Mouse (Mus musculus) CD4-positive, CD25-positive, alpha-beta regulatory T cell, adult 2 months (primary cell): ENCODE measurements around the gene Bag1.
"Not testable (repeated sequence)": the region's sequence is repeated elsewhere in the genome, so short reads cannot be mapped to it uniquely, and the experiment has no call there.

Source experiments
- DNase-seq: peaks from one replicate; pipeline ENCODE4 v3.0.0-alpha.2; 2012; ENCODE audit warnings: low read depth, low spot score

The Bag1 gene

DNA sequence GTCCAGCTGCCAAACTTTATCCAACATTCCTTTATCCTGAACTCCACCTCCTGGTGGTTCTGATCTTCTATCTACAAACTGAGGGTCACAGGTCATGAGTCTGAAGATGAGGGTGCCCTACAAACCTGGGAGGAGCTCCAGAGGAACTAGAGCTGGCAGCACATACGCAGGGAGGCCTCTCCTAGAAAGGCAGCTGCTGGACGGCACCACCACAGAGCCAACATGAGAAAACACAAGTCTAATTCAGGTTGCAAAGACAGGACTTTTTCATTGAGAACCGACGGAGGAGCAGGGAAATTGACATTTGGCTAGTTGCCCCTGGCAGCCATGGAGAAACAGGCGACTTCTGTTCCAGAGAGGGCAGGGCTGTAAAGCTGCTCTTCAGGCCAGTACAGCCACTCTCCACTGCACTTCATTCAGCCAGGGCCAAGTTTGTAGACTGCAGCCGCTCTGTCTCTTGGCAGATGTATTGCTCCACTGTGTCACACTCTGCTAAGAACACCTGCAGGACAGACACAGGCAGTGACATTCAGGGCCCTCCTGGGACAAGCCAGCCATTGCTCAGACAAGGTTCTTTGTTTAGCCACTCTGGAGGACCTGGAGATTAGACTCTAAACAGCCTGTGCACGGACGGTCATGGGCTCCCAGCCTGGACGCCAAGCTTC is 11.8 kb downstream of the Bag1 start:
- no peak for DNase-seq

DNA sequence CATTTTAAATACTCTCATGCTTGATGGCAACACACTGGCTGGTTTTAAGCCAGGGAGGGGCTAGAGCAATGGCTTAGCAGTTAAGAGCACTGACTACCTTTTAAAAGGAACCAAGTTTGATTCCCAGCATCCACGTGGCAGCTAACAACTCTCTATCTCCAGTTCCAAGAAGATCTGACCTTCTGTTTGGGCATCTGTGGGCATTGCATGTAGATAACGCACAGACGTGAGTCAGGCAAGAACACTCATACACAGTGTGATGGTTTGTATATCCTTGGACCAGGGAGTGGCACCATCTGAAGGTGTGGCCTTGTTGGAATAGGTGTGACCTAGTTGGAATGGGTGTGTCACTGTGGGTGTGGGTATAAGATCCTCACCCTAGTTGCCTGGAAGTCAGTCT is 13.7 kb downstream of the Bag1 start:
- DNase-seq = not testable (repeated sequence)

DNA sequence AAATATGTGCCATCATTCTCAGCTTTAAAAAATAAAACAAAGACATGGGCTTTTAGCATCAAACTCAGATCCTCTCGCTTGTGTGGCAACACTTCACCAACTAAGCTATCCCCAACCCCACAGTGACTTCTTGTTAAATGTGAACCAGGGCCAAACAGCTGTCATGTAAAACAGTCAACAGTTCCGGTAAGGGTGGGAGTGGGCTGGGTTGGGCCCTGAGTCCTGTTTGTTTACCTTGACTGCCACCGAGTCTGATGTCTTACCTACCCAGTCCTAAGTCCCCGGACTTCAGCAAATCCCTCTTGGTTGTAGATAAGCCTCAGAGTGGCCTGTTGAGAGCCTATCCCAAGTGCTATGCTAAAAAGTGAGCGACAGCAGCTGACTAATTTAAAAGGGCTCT is 14.4 kb downstream of the Bag1 start:
- no peak for DNase-seq

GRCm38 (mm10) chr4:40929046-40929445 is 19.0 kb downstream of the Bag1 start:
- no peak for DNase-seq

DNA sequence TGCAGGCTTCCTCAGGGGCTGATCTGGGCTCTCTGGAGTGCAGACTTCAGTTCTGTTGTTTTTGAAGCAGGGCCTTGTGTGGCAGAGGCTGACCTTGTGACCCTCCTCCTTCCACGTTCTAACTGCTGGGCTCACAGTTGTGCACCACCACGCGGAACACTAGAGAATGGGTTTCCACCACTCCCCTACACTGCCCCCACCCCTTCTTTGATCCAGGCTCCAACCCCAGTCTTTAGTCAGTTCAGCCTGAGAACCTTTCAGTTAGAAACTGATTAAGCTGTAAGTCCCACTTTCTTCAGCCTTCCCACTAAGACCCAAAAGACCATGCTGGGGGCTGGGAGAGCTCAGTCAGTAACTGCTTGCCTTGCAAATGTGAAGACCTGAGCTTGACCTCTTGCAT is 22.5 kb downstream of the Bag1 start:
- no peak for DNase-seq

- DNase-seq = no peak
Measured at GRCm38 (mm10) chr4:40923087-40923651, 24.9 kb downstream of the Bag1 start.

DNA sequence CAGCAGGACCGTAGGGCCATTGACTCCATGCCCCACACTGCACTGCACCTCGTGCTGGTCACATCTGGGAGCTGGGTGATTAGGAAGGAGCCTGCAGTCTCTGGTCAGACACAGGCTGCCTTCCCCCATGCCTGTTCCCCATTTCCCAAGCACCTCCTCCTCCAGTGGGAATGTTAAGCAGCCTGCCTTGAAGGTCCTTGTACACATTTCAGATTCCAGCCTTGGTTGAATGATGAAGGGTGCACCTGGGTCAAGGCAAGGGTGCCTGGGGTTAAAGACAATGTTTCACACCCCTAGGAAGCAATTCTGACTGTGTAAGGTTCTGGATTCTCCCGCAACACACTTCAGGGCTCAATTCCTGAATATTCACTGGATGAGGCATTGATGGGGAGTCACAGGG is 26.8 kb downstream of the Bag1 start:
- no peak for DNase-seq

DNA sequence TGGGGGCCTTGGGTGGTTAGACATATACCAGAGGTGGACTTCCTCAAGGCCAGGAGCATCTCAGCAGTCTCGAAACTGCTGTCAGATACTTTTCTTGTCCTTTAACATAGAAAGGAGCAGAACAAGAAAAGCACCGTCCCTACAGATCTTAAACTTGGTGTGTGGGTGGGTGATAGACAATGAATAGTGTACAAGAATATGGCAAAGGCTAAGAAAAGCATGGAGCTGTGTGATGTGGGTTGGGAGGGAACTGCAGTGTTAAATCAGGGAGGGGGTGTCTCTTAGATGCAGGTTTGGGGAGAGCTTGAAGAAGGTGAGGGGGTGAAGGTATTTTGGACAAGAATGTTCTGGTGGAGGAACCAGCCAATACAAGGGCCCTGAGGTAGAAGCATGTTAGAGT is 27.5 kb downstream of the Bag1 start:
- no peak for DNase-seq

- no peak for DNase-seq
Measured at GRCm38 (mm10) chr4:40919785-40920184, 28.3 kb downstream of the Bag1 start, which contains the start of gene Spink4. Gene Spink4, plus strand, starts transcription at chr4:40920052.

GRCm38 (mm10) chr4:40916592-40917155 is 31.4 kb downstream of the Bag1 start:
- no peak for DNase-seq

DNA sequence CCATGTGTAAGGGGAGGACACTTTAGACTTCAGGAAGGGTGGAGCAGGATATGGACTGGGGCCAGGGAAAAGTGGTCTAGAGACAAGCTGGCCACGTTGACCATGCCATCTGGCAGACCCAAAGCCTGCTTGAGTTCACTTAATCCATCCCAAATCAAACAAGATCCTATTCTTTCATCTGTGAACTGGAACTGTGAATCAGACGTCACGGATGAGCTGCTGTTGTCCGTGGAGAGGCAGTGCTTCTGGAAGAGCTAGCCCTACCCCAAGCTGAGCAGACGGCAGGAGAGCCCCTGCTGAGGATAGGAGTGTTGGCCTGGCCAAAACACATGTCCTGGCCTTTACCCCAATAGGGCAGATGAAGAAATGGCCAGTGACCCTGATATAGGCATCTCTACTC is 32.1 kb downstream of the Bag1 start:
- no peak for DNase-seq

DNA sequence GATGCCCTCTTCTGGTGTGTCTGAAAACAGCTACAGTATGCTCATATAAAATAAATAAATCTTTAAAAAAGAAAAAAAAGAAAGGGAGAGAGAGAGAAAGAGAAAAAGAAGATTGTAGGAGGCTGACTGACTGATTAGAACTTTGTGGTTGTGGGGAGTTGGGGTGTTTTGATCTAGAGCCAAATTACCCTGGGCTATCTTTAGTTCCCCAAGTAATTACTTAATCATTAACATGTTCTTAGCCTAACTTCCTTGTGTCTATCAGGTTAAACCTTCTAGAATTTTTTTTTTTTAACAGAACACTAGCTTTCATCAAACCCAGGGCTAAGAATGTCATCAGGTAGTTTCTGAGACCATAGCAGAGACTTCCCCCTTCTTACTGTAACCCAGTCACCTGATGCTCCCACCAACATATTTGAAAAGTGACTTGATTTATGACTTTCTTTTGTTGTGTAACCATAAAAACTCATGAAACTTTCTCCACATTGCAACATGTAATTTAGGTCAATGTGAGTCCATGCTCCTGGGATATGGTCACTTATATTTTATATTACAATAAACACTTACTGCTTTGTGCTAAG is 33.7 kb downstream of the Bag1 start:
- DNase-seq = no peak

- DNase-seq = no peak
Measured at GRCm38 (mm10) chr4:40908261-40908969, 39.7 kb downstream of the Bag1 start.

DNA sequence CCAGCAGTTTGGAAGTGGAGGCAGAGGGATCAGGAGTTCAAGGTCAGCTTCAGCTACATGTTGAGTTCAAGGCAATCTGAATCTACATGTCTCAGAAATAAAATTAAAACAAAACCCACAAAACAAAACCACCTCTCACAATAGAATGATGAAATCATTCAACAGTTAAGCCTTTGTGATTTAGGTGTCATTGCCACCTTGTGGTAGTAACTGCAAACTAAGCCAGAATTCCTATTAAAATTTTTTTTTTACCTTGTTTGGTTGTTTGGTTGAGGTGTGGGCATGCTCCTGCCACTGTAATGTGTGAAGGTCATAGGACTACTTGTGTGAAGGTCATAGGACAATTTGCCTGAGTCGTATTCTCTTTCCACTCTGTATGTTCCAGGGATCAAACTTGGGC is 41.8 kb downstream of the Bag1 start:
- DNase-seq = peak; percentile 73

GRCm38 (mm10) chr4:40900612-40901011 is 47.5 kb downstream of the Bag1 start:
- no peak for DNase-seq

DNA sequence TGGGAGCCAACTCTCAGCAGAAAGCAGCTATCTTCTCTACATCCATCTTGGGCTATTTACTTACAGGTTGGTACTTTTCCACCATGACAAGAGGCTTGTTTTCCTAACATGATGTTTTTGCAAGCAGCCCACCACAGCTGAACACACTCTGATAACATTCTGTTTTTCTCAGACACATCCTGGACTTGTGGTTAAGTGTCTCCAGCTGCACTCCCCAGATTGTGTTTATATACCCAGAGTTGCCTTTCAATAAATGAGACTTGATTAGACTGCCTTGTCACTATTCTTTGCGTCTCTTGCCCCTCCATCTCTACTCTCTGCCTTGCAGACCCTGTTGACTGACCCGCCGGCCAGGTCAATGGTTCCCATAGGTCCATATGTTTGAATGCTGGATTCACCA is 48.0 kb downstream of the Bag1 start:
- no peak for DNase-seq

- DNase-seq = no peak
Measured at GRCm38 (mm10) chr4:40899264-40899663, 48.8 kb downstream of the Bag1 start.

- no peak for DNase-seq
Measured at GRCm38 (mm10) chr4:40898476-40899044, 49.5 kb downstream of the Bag1 start.

DNA sequence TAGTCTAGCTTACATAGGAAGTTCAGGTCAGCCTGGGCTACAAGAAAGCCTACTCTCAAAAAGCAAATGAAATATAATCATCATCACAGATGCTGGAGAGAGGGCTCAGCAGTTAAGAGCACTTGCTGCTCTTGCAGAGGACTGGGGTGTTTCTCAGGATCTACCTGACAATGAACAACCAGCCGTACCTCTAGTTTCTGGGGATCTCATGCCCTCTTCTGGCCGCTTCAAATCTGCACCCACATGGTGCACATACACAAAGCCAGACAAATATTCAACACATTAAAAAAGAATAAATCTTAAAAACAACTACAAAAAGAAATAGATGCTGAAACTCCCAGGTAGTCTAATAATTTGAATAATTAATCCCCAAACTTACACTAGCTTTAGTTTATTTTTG is 52.4 kb downstream of the Bag1 start:
- DNase-seq = no peak

- no peak for DNase-seq
Measured at GRCm38 (mm10) chr4:40895118-40895517, 53.0 kb downstream of the Bag1 start.

DNA sequence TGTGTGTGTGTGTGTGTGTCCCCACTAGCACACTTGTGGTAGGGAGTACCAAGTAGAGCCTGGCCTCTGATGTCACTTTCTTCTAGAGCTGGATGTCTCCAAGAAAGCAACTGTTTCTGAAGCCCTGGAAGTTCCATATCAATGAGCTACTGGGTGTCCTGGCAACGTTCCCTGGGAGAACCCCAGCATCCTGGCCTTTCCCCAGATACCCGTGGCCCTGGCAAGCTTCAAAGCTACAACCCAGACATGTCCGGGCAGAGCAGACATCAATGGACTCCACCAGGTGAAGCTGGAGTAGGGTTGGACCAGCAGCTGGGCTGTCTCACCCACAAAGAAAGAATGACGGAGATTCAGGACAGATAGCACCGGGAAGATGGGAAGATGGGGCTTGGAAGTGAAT is 56.9 kb downstream of the Bag1 start:
- no peak for DNase-seq

- DNase-seq = no peak
Measured at GRCm38 (mm10) chr4:40889983-40890382, 58.1 kb downstream of the Bag1 start.
